In genomic region chr8:71376423-71377030, GRCm38 (mm10) we compare ENCODE assay signal across 8 mouse cellular contexts. TPM values are rescaled to one million over a fixed set of nuclear protein-coding genes. Genes with fewer than 3 reads are reported as not detected.
DNase-seq lines count a peak whose midpoint lies in the region; ATAC-seq and TF ChIP-seq lines count a peak whose summit lies in the region.

No protein-coding gene starts in this region.

- intact Hi-C loops in left cerebral cortex, postnatal 25 days (cut with DNase I) = no loop called here

- peak overlapping the region; percentile 66 for H3K4me2 ChIP-seq in hindbrain, embryonic 14.5 days (replicated peaks)
- H3K4me2 ChIP-seq in liver, embryonic 13.5 days = peak overlapping the region; percentile 75

- H3K4me3 ChIP-seq in ES-Bruce4 (ENCODE audit: low read depth, low read length) = peak overlapping the region; percentile 49
- peak overlapping the region; percentile 34 for H3K4me3 ChIP-seq in hindbrain, embryonic 14.5 days (replicated peaks; ENCODE audit: low read length)
- peak overlapping the region; percentile 44 for H3K4me3 ChIP-seq in liver, embryonic 13.5 days (replicated peaks)

- DNase-seq in adrenal gland, adult (ENCODE audit: inconsistent age in 2 of 2, low spot score in 1 of 2) = peak; percentile 33 to 57
- DNase-seq in adrenal gland, adult 2 months = no peak
- no peak for DNase-seq in hindbrain, embryonic 14.5 days (ENCODE audit: low spot score)
- no peak for DNase-seq in liver, embryonic 13.5 days
- no peak for DNase-seq in spleen, postnatal 10 days (ENCODE audit: low spot score in 2 of 2)
- no peak for DNase-seq in adrenal gland, postnatal 36 days
- no peak for DNase-seq in left cerebral cortex, postnatal 25 days (ENCODE audit: low spot score in 2 of 2)

- TF ChIP-seq POLR2A in ES-Bruce4 (IDR thresholded peaks at IDR 0.05; ENCODE audit: insufficient read depth, low read length) = no peak

- TF ChIP-seq CTCF in ES-Bruce4 (IDR thresholded peaks at IDR 0.05; ENCODE audit: low read depth, low read length) = no peak

- H3K27me3 ChIP-seq in ES-Bruce4 (ENCODE audit: control insufficient read depth, insufficient read depth, low read length, poor library complexity, severe bottlenecking) = no peaks in the 10 kb centered on the region
- H3K27me3 ChIP-seq in hindbrain, embryonic 14.5 days (ENCODE audit: control insufficient read depth, insufficient read depth, low read length) = no peaks in the 10 kb centered on the region
- H3K27me3 ChIP-seq in liver, embryonic 13.5 days = peaks cover 57% of the 10 kb centered on the region

- H3K9me3 ChIP-seq in ES-Bruce4 (replicated peaks; ENCODE audit: control insufficient read depth, insufficient read depth, low read length, poor library complexity, severe bottlenecking) = no peaks in the 10 kb centered on the region
- H3K9me3 ChIP-seq in hindbrain, embryonic 14.5 days (ENCODE audit: control insufficient read depth, low read length) = no peaks in the 10 kb centered on the region
- no peaks in the 10 kb centered on the region for H3K9me3 ChIP-seq in liver, embryonic 13.5 days (replicated peaks)

- 27% methylated on average over 8 of the region's 8 CpGs for WGBS in hindbrain, embryonic 14.5 days
- 58% methylated on average over 8 of the region's 8 CpGs for WGBS in liver, embryonic 13.5 days (ENCODE audit: insufficient replicate concordance)

- TF ChIP-seq EP300 in ES-Bruce4 (IDR thresholded peaks at IDR 0.05; ENCODE audit: insufficient read depth, low read depth, low read length) = no peak

- H3K4me1 ChIP-seq in ES-Bruce4 (ENCODE audit: control insufficient read depth, insufficient read depth, low read length) = peaks cover 9% of the 10 kb centered on the region
- peaks cover 46% of the 10 kb centered on the region for H3K4me1 ChIP-seq in hindbrain, embryonic 14.5 days (replicated peaks; ENCODE audit: control insufficient read depth, insufficient read depth, low read length)
- H3K4me1 ChIP-seq in liver, embryonic 13.5 days (replicated peaks) = peaks cover 80% of the 10 kb centered on the region

- no peaks in the 10 kb centered on the region for H3K36me3 ChIP-seq in ES-Bruce4 (ENCODE audit: control insufficient read depth, insufficient read depth, low read length, poor library complexity, severe bottlenecking)
- peaks cover 15% of the 10 kb centered on the region for H3K36me3 ChIP-seq in hindbrain, embryonic 14.5 days (replicated peaks; ENCODE audit: control insufficient read depth, insufficient read depth)
- peaks cover 31% of the 10 kb centered on the region for H3K36me3 ChIP-seq in liver, embryonic 13.5 days

- no peak for ATAC-seq in hindbrain, embryonic 14.5 days (ENCODE audit: low FRiP score)
- ATAC-seq in liver, embryonic 13.5 days (ENCODE audit: low read depth) = no peak

- H3K27ac ChIP-seq in ES-Bruce4 (ENCODE audit: insufficient read depth, low read length) = no peak overlapping the region
- H3K27ac ChIP-seq in hindbrain, embryonic 14.5 days = peak overlapping the region; percentile 77
- no peak overlapping the region for H3K27ac ChIP-seq in liver, embryonic 13.5 days

- peak overlapping the region; percentile 11; the same call in 1 of the 2 replicates for H3K9ac ChIP-seq in ES-Bruce4 (ENCODE audit: low read depth, poor library complexity, severe bottlenecking)
- H3K9ac ChIP-seq in hindbrain, embryonic 14.5 days = peak overlapping the region; percentile 64
- peak overlapping the region; percentile 42; the same call in 1 of the 2 replicates for H3K9ac ChIP-seq in liver, embryonic 13.5 days

RNA-seq across cellular contexts. Expression of gene Nr2f6, which starts 5.2 kb away (rescaled TPM):
- 10 to 100 TPM; 49.7 to 71.5 TPM for total RNA-seq in adrenal gland, adult 2 months (2021)
- polyA plus RNA-seq in adrenal gland, adult 2 months (2012; rRNA removed) = 335 and 389 TPM in 2 replicates
- 23.0 and 23.9 TPM in 2 replicates for polyA plus RNA-seq in ES-Bruce4 (2011; ENCODE audit: insufficient read depth, insufficient read length, low read depth, missing spikeins)
- polyA plus RNA-seq in hindbrain, embryonic 14.5 days (2014; fragmentation: Nextera tagmentation; extraction: Ambion mirVana) = 35.9 and 37.5 TPM in 2 replicates
- 18.8 and 19.2 TPM in 2 replicates for polyA plus RNA-seq in liver, embryonic 13.5 days (2015; fragmentation: Nextera tagmentation; extraction: Ambion mirVana)
- 10 to 100 TPM; 69.8 to 71.8 TPM for total RNA-seq in adrenal gland, postnatal 36 days (2021)
- total RNA-seq in left cerebral cortex, postnatal 25 days (2021) = 10 to 100 TPM; 37.6 to 43.0 TPM

RNA-seq across cellular contexts. Expression of gene Ocel1, which starts 5.4 kb away (rescaled TPM):
- 10 to 100 TPM; 16.5 to 17.8 TPM for total RNA-seq in adrenal gland, adult 2 months (2021)
- 32.1 and 36.1 TPM in 2 replicates for polyA plus RNA-seq in adrenal gland, adult 2 months (2012; rRNA removed)
- 1.9 and 3.2 TPM in 2 replicates for polyA plus RNA-seq in ES-Bruce4 (2011; ENCODE audit: insufficient read depth, insufficient read length, low read depth, missing spikeins)
- polyA plus RNA-seq in hindbrain, embryonic 14.5 days (2014; fragmentation: Nextera tagmentation; extraction: Ambion mirVana) = 4.8 and 5.0 TPM in 2 replicates
- 4.3 and 4.4 TPM in 2 replicates for polyA plus RNA-seq in liver, embryonic 13.5 days (2015; fragmentation: Nextera tagmentation; extraction: Ambion mirVana)
- 10 to 100 TPM; 16.6 to 22.1 TPM for total RNA-seq in adrenal gland, postnatal 36 days (2021)
- total RNA-seq in left cerebral cortex, postnatal 25 days (2021) = 10 to 100 TPM; 14.8 to 18.6 TPM

RNA-seq across cellular contexts. Expression of gene Use1, which starts 9.9 kb away (rescaled TPM):
- total RNA-seq in adrenal gland, adult 2 months (2021) = 100 to 1,000 TPM; 167 to 218 TPM
- polyA plus RNA-seq in adrenal gland, adult 2 months (2012; rRNA removed) = 69.3 and 79.6 TPM in 2 replicates
- polyA plus RNA-seq in ES-Bruce4 (2011; ENCODE audit: insufficient read depth, insufficient read length, low read depth, missing spikeins) = 63.2 and 68.7 TPM in 2 replicates
- polyA plus RNA-seq in hindbrain, embryonic 14.5 days (2014; fragmentation: Nextera tagmentation; extraction: Ambion mirVana) = 112 and 126 TPM in 2 replicates
- polyA plus RNA-seq in liver, embryonic 13.5 days (2015; fragmentation: Nextera tagmentation; extraction: Ambion mirVana) = 52.1 and 55.8 TPM in 2 replicates
- total RNA-seq in adrenal gland, postnatal 36 days (2021) = 100 to 1,000 TPM; 192 to 200 TPM
- total RNA-seq in left cerebral cortex, postnatal 25 days (2021) = 100 to 1,000 TPM in 1 of 2 experiments, 10 to 100 TPM in 1; 95.9 to 102 TPM

RNA-seq across cellular contexts. Expression of gene Ushbp1, which starts 19.1 kb away (rescaled TPM):
- 10 to 100 TPM; 11.9 to 16.8 TPM for total RNA-seq in adrenal gland, adult 2 months (2021)
- 40.1 and 58.8 TPM in 2 replicates for polyA plus RNA-seq in adrenal gland, adult 2 months (2012; rRNA removed)
- polyA plus RNA-seq in ES-Bruce4 (2011; ENCODE audit: insufficient read depth, insufficient read length, low read depth, missing spikeins) = not detected in 2 replicates
- polyA plus RNA-seq in hindbrain, embryonic 14.5 days (2014; fragmentation: Nextera tagmentation; extraction: Ambion mirVana) = 4.7 and 6.0 TPM in 2 replicates
- 2.6 and 2.8 TPM in 2 replicates for polyA plus RNA-seq in liver, embryonic 13.5 days (2015; fragmentation: Nextera tagmentation; extraction: Ambion mirVana)
- 10 to 100 TPM; 12.7 to 20.6 TPM for total RNA-seq in adrenal gland, postnatal 36 days (2021)
- total RNA-seq in left cerebral cortex, postnatal 25 days (2021) = 1 to 10 TPM; 4.9 to 5.0 TPM

RNA-seq across cellular contexts. Expression of gene Babam1, which starts 20.1 kb away (rescaled TPM):
- total RNA-seq in adrenal gland, adult 2 months (2021) = 100 to 1,000 TPM; 106 to 119 TPM
- 143 and 164 TPM in 2 replicates for polyA plus RNA-seq in adrenal gland, adult 2 months (2012; rRNA removed)
- polyA plus RNA-seq in ES-Bruce4 (2011; ENCODE audit: insufficient read depth, insufficient read length, low read depth, missing spikeins) = 82.0 and 102 TPM in 2 replicates
- 88.2 and 89.7 TPM in 2 replicates for polyA plus RNA-seq in hindbrain, embryonic 14.5 days (2014; fragmentation: Nextera tagmentation; extraction: Ambion mirVana)
- 65.1 and 74.8 TPM in 2 replicates for polyA plus RNA-seq in liver, embryonic 13.5 days (2015; fragmentation: Nextera tagmentation; extraction: Ambion mirVana)
- total RNA-seq in adrenal gland, postnatal 36 days (2021) = 100 to 1,000 TPM in 1 of 2 experiments, 10 to 100 TPM in 1; 90.6 to 102 TPM
- total RNA-seq in left cerebral cortex, postnatal 25 days (2021) = 100 to 1,000 TPM; 111 to 117 TPM

Comparison
In these comparisons a context has a peak if more than half of its experiments do, and no peak if none do; other contexts are left out.
1. DNase-seq: peak in adrenal gland, adult (2 of 2); none in adrenal gland, adult 2 months (single experiment), hindbrain, embryonic 14.5 days (single experiment), liver, embryonic 13.5 days (single experiment), spleen, postnatal 10 days (0 of 2), adrenal gland, postnatal 36 days (0 of 2) and left cerebral cortex, postnatal 25 days (0 of 2).
2. H3K9ac ChIP-seq: peak in every context shown above with its lines; median percentile 64 in hindbrain, embryonic 14.5 days; 42 in liver, embryonic 13.5 days; 11 in ES-Bruce4.
3. Peak in every context shown above with its lines, with median percentiles within 50 percentile points of each other: H3K4me3 ChIP-seq.